Comparison of ENCODE assay signal across 1 mouse cellular context in genomic region chr6:124719354-124719978, GRCm38 (mm10).
TF ChIP-seq lines count a peak whose summit lies in the region.

No protein-coding gene starts in this region.

TF ChIP-seq in MEL, 35 proteins besides CTCF, POLR2A, EP300 and RAD21 (continued from another document):
- no peak for TF ChIP-seq SIN3A (IDR thresholded peaks at IDR 0.05; ENCODE audit: low read length)
- TF ChIP-seq HCFC1 (IDR thresholded peaks at IDR 0.05; ENCODE audit: low read depth, low read length), result no peak
- TF ChIP-seq MYB (IDR thresholded peaks at IDR 0.05; ENCODE audit: low read depth, low read length), result peak; percentile 61; the same call in 1 of the 2 replicates
- TF ChIP-seq KAT2A (conservative IDR thresholded peaks at IDR 0.05; ENCODE audit: low read depth, low read length), result no peak
- no peak for TF ChIP-seq RCOR1 (IDR thresholded peaks at IDR 0.05; ENCODE audit: low read depth, low read length)
- peak; percentile 66; the same call in 1 of the 2 replicates for TF ChIP-seq TCF12 (IDR thresholded peaks at IDR 0.05; ENCODE audit: low read depth, low read length)
- TF ChIP-seq NRF1 (IDR thresholded peaks at IDR 0.05; ENCODE audit: insufficient read depth, low read depth, low read length, poor library complexity, severe bottlenecking), result no peak
- no peak for TF ChIP-seq MAX (IDR thresholded peaks at IDR 0.05; ENCODE audit: low read length)
- TF ChIP-seq GATA1 (IDR thresholded peaks at IDR 0.05; ENCODE audit: low read depth, low read length), result peak; percentile 56; the same call in 1 of the 2 replicates
TF ChIP-seq in MEL: peak in this region for 4.
